Mouse (Mus musculus) heart, embryonic 12.5 days (tissue): ENCODE measurements around the gene Unc119b. TPM values are rescaled to one million over a fixed set of nuclear protein-coding genes. Genes with fewer than 3 reads are reported as not detected.
"Not testable (repeated sequence)": the region's sequence is repeated elsewhere in the genome, so short reads cannot be mapped to it uniquely, and the experiment has no call there.

Source experiments
- ATAC-seq: fragments of 200-750 bp; cut with Nextera tagmentation; 2 replicates; pipeline ENCODE4 v1.8.0; 2017; ENCODE audit warnings: moderate TSS enrichment, moderate library complexity; ENCODE audit not compliant: insufficient number of reproducible peaks, low FRiP score
- H3K27ac ChIP-seq: fragments of 300-500 bp; sonication (generic); 2 replicates; pipeline ENCODE4 v1.5.1; 2016; ENCODE audit warnings: mild to moderate bottlenecking, moderate library complexity; ENCODE audit not compliant: poor library complexity, severe bottlenecking
- H3K27me3 ChIP-seq: fragments of 300-500 bp; sonication (generic); replicated peaks from 2 replicates; pipeline ENCODE4 v1.6.1; 2016; ENCODE audit warnings: mild to moderate bottlenecking, moderate library complexity
- H3K36me3 ChIP-seq: fragments of 300-500 bp; sonication (generic); 2 replicates; pipeline ENCODE4 v1.6.1; 2016; ENCODE audit warnings: mild to moderate bottlenecking, moderate library complexity
- H3K4me1 ChIP-seq: fragments of 300-500 bp; sonication (generic); replicated peaks from 2 replicates; pipeline ENCODE4 v1.6.1; 2016; ENCODE audit warnings: mild to moderate bottlenecking
- H3K4me2 ChIP-seq: fragments of 300-500 bp; sonication (generic); 2 replicates; pipeline ENCODE4 v1.6.1; 2016; ENCODE audit warnings: mild to moderate bottlenecking, moderate library complexity
- H3K4me3 ChIP-seq: fragments of 300-500 bp; sonication (generic); 2 replicates; pipeline ENCODE4 v1.5.1; 2016; ENCODE audit warnings: mild to moderate bottlenecking
- H3K9ac ChIP-seq: fragments of 300-500 bp; sonication (generic); 2 replicates; pipeline ENCODE4 v1.6.1; 2016; ENCODE audit warnings: mild to moderate bottlenecking, moderate library complexity
- H3K9me3 ChIP-seq: fragments of 300-500 bp; sonication (generic); replicated peaks from 2 replicates; pipeline ENCODE4 v1.6.1; 2016; ENCODE audit warnings: mild to moderate bottlenecking, moderate library complexity
- WGBS: fragments of 180-500 bp; shearing (Covaris S2); methylation state at CpG from one replicate; pipeline ENCODE4 v1.1.7; 2016; 5-methylcytosine and 5-hydroxymethylcytosine counted together
- polyA plus RNA-seq: library from polyadenylated mRNA; unstranded; fragments of >200 nt; fragmentation: Nextera tagmentation; extraction: Ambion mirVana; gene quantifications from 2 replicates; pipeline ENCODE4 v1.2.1, GENCODE M21; 2016

The Unc119b gene
- polyA plus RNA-seq, 1 experiment from 2014 or later: 23.2 TPM

DNA sequence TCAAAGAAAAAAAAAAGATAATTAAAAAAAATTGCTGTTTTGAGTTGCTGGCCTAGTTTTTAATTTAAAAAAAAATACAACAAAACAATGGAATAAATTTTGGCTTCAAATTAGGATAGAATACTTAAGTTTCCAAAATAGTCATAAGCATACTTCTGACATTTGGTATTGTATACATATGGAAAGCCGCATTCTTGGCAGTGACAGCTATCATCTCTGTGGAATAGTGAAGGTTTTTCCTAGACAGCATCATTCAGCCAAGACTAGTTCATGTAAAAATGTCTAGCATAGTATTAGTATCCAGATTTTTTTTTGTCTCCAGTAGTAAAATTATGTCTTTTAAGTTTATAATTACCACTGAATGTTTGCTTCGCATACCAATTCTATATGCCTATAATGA is 49.1 kb downstream of the Unc119b start:
- no peak for ATAC-seq
- H3K4me2 ChIP-seq: no peak overlapping the region
- H3K36me3 ChIP-seq: peaks cover 83% of the 10 kb centered on the region
- H3K4me3 ChIP-seq: no peak overlapping the region
- no peak overlapping the region for H3K27ac ChIP-seq
- no peak overlapping the region for H3K9ac ChIP-seq
- no peaks in the 10 kb centered on the region for H3K9me3 ChIP-seq
- H3K4me1 ChIP-seq: no peaks in the 10 kb centered on the region
- no peaks in the 10 kb centered on the region for H3K27me3 ChIP-seq
- WGBS: 94% methylated on average over 2 of the region's 2 CpGs

DNA sequence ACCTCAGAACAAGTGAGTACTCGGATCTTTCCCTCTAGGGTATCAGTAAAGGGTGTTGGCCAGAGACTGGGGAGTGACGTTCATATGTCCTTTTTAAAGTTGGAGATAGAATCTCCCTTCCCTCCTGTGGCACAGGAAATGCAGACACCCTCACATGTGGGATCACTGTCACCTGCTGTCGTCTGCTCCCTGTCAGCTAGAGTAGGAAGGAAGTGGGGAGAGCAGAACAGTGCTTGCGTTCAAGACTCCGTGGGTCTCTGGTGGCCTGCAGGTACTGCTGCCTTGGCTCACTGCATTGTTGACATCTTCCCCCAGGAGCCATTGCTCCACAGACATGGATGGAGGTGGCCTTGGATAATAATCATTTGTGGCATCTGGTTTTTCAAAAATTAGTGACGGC is 51.3 kb downstream of the Unc119b start:
- H3K27me3 ChIP-seq: no peaks in the 10 kb centered on the region
- H3K4me3 ChIP-seq: no peak overlapping the region
- H3K4me1 ChIP-seq: no peaks in the 10 kb centered on the region
- H3K4me2 ChIP-seq: no peak overlapping the region
- no peak for ATAC-seq
- H3K36me3 ChIP-seq: peaks cover 68% of the 10 kb centered on the region
- no peak overlapping the region for H3K9ac ChIP-seq
- no peaks in the 10 kb centered on the region for H3K9me3 ChIP-seq
- no peak overlapping the region for H3K27ac ChIP-seq
- 75% methylated on average over 6 of the region's 6 CpGs for WGBS

DNA sequence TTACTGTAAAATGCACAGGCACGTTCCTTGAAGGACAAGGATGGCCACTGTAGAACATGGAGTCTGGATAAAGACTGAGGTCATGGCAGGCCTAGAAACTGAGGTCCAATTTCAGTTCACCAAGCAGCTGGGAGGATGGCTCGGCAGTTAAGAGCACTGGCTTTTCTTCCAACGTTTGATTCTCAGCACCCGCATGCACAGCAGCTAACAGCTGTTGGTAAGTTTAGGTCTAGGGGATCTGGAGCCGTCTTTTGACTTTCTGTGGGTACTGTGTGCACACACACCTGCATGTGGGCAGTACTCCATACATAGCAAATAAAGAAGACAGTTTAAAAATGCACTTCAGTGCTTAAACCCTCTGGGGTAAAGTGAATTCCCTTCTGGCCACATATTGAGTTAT is 53.1 kb downstream of the Unc119b start:
- Histone ChIP-seq H3K27ac (no peak overlapping the region), H3K4me3 (no peak overlapping the region), H3K9me3 (no peaks in the 10 kb centered on the region), H3K4me2 (no peak overlapping the region), H3K27me3 (no peaks in the 10 kb centered on the region), H3K9ac (no peak overlapping the region), H3K36me3 (peaks cover 52% of the 10 kb centered on the region), H3K4me1 (no peaks in the 10 kb centered on the region)
- WGBS: 84% methylated on average over 5 of the region's 5 CpGs
- ATAC-seq: no peak

DNA sequence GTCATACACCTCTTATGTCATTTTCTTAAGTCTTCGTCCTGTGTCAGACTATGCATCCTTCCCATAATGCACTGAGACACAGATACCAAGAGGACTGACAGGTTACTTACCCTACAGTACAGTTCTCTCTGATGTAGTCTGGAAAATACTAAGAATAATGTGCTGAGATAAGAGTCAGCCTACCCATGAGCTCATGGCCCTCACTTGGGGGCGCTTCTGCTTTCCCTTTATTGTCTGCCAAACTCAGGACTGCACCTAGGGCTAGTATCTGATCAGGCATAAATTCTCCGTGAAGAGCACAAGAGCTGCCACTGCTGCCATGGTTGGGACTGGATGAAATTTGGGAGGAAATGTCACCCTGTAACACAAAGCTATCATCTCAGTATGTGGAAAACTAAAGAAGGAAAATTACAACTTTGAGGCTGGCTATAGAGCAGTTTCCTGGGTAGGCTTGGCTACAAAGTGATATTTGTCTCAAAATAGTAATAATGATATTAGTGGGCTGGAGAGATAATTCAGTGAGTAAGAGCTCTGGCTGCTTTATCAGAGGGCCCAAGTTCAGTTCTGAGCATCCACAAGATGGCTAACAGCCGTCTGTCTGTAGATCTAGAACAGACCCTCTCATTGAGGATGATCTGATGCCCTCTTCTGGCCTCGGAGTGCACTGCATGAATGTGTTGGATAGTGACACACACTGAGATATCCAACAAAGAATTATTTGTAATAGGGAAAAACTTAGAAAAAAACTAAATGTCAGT is 58.5 kb downstream of the Unc119b start:
- WGBS: 51% methylated on average over 5 of the region's 5 CpGs
- peaks cover 20% of the 10 kb centered on the region for H3K36me3 ChIP-seq
- H3K27ac ChIP-seq: no peak overlapping the region
- no peak overlapping the region for H3K9ac ChIP-seq
- no peaks in the 10 kb centered on the region for H3K27me3 ChIP-seq
- no peaks in the 10 kb centered on the region for H3K9me3 ChIP-seq
- peaks cover 27% of the 10 kb centered on the region for H3K4me1 ChIP-seq
- no peak overlapping the region for H3K4me2 ChIP-seq
- no peak for ATAC-seq
- no peak overlapping the region for H3K4me3 ChIP-seq

DNA sequence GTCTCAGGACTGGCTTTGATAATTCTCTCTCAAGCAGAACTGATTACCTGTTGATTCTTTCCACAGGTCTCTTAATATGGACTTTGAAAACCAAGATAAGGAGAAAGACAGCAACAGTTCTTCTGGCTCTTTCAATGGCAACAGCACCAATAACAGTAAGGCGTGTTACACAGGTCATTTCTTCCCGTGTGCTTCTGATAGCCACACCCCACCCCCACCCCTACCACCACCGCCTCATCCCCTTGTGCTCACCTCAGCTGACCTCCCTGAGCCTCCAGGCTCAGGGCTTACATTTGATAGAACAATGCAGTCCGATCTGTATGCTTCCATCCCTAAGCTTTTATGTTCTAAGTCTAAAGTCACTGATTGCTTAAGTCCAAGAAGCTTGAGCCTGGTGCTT is 60.0 kb downstream of the Unc119b start:
- WGBS: 67% methylated on average over 4 of the region's 4 CpGs
- no peaks in the 10 kb centered on the region for H3K9me3 ChIP-seq
- H3K27me3 ChIP-seq: no peaks in the 10 kb centered on the region
- no peak overlapping the region for H3K4me2 ChIP-seq
- no peak for ATAC-seq
- peaks cover 13% of the 10 kb centered on the region for H3K36me3 ChIP-seq
- H3K27ac ChIP-seq: no peak overlapping the region
- H3K4me1 ChIP-seq: peaks cover 36% of the 10 kb centered on the region
- H3K9ac ChIP-seq: no peak overlapping the region
- no peak overlapping the region for H3K4me3 ChIP-seq

DNA sequence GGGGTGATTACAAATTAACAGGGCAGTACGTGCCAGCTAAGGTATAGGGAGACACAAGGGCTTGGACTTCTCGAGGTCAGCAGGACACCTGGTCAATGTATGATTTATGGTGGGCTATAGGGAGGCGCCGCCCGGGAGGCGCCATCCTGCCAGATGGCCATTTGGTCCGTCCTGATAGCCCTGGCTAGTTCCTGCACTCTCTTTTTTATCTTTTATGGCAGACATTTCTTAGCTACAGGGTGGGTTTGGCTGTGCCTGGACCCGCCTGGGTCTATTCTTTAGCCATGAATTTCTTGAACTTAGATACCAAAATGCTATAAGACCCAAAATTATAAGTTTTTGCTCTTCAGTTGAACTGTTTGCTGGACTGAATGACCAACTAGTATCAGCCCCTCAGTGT is 61.5 kb downstream of the Unc119b start:
- WGBS: 69% methylated on average over 8 of the region's 8 CpGs
- not testable (repeated sequence) for H3K4me2 ChIP-seq, H3K27ac ChIP-seq, H3K9ac ChIP-seq, ATAC-seq, H3K4me3 ChIP-seq, H3K27me3 ChIP-seq, H3K9me3 ChIP-seq
- peaks cover 13% of the 10 kb centered on the region for H3K36me3 ChIP-seq
- peaks cover 49% of the 10 kb centered on the region for H3K4me1 ChIP-seq

Other genes with a start within 250 kb of the Unc119b start
- gene Oasl2, start 238.0 kb downstream of the Unc119b start, polyA plus RNA-seq: 3.8 and 4.0 TPM in 2 replicates
- gene Oasl1, start 211.7 kb downstream of the Unc119b start, polyA plus RNA-seq: 0.46 and 0.65 TPM in 2 replicates
- gene 2210016L21Rik, start 192.8 kb downstream of the Unc119b start, polyA plus RNA-seq: 37.2 and 40.9 TPM in 2 replicates
- 0.05 and 0.19 TPM in 2 replicates for gene Hnf1a, start 163.9 kb downstream of the Unc119b start, polyA plus RNA-seq
- 18.2 and 18.9 TPM in 2 replicates for gene Sppl3, start 123.8 kb downstream of the Unc119b start, polyA plus RNA-seq
- gene Gm10401, start 36.7 kb downstream of the Unc119b start, polyA plus RNA-seq: 14.1 and 15.7 TPM in 2 replicates
- 114 and 123 TPM in 2 replicates for gene Acads, start 15.6 kb downstream of the Unc119b start, polyA plus RNA-seq
- gene Mlec, start 23.2 kb upstream of the Unc119b start, polyA plus RNA-seq: 103 and 105 TPM in 2 replicates
- gene Cabp1, start 59.4 kb upstream of the Unc119b start, polyA plus RNA-seq: 0.34 and 0.54 TPM in 2 replicates
- 63.2 and 68.6 TPM in 2 replicates for gene Pop5, start 100.9 kb upstream of the Unc119b start, polyA plus RNA-seq
- 152 and 175 TPM in 2 replicates for gene Rnf10, start 137.9 kb upstream of the Unc119b start, polyA plus RNA-seq
- gene Coq5, start 144.7 kb upstream of the Unc119b start, polyA plus RNA-seq: 76.0 and 79.9 TPM in 2 replicates
- 1,319 and 1,320 TPM in 2 replicates for gene Dynll1, start 166.0 kb upstream of the Unc119b start, polyA plus RNA-seq
- gene Srsf9, start 192.2 kb upstream of the Unc119b start, polyA plus RNA-seq: 147 and 160 TPM in 2 replicates
- 24.2 and 26.1 TPM in 2 replicates for gene Gatc, start 206.2 kb upstream of the Unc119b start, polyA plus RNA-seq
- 38.1 and 38.8 TPM in 2 replicates for gene Triap1, start 206.2 kb upstream of the Unc119b start, polyA plus RNA-seq
- gene Cox6a1, start 214.0 kb upstream of the Unc119b start, polyA plus RNA-seq: 1,284 and 1,325 TPM in 2 replicates